Mouse (Mus musculus) CD4-positive, CD25-positive, alpha-beta regulatory T cell, adult 2 months (primary cell): ENCODE results near the gene Igsf9.

Source experiments
- DNase-seq: peaks from one replicate; pipeline ENCODE4 v3.0.0-alpha.2; 2012; ENCODE audit warnings: low read depth, low spot score

The Igsf9 gene

DNA sequence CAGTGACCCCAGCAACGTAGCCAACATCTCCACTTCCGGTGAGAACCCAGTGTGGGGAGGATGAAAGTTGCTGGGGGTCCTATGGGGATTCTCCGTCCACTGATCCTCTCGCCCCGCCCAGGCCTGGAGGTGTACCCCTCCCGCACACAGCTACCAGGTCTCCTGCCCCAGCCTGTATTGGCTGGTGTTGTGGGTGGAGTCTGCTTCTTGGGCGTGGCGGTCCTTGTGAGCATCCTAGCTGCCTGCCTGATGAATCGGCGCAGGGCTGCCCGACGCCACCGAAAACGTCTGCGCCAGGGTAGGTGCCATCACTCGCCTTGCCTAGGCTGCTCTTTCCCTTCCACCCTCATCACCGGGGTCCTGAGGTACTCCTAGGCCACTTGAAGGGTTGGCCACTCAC, 14.4 kb downstream of the Igsf9 start:
- no peak for DNase-seq

- no peak for DNase-seq
Observed at GRCm38 (mm10) chr1:172497428-172497827, 15.8 kb downstream of the Igsf9 start.

- DNase-seq: peak; percentile 73
Observed at GRCm38 (mm10) chr1:172499765-172500441, 18.3 kb downstream of the Igsf9 start, which contains the start of gene Tagln2. Gene Tagln2, plus strand, starts transcription at chr1:172500047.

DNA sequence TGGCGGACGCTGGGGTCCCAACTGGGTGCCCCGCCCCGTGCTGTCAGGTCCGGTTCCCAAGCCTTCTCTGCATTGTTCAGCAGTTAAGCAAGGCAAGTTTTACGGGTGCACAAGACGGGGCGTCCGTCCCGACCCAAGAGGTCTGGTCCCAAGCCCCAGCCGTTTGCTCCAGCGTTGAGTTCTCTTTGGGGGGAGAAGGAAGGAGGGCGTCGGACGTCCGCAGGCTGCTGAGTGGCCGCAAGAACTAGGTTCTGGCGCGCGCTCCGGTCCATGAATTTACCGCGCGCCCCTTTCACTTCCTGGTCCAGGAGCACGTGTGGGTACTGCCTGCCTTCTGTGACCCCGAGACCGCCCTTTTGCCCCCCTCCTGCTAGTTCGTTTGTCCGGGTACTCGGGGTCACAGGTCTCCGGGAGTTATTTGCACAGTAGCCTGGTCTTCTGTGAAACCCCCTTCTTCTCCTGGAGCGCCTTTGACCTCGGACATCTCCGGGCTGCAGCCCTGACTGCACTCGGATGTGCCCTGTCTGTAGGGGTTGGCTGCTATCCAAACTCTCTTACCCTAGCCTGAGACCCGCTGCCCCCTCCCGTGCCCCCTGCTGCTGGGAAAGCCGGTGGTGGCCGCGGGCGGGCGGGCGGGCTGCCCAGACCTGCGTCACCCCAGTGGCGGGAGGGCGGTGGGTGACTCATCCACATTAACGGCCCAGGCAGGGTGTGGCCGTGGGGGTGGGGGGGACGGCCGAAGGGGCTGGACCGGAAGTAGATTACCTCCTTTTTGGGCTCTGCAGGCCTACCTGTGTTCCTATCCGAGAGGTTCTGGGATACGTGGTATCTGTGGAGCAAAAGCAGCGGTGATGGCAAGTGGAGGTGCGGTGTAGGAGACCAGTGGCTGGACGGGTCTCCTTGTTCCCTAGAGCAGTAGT, 19.1 kb downstream of the Igsf9 start:
- DNase-seq: peak; percentile 67

GRCm38 (mm10) chr1:172501371-172502144, 20.0 kb downstream of the Igsf9 start:
- peak; percentile 86 for DNase-seq

DNA sequence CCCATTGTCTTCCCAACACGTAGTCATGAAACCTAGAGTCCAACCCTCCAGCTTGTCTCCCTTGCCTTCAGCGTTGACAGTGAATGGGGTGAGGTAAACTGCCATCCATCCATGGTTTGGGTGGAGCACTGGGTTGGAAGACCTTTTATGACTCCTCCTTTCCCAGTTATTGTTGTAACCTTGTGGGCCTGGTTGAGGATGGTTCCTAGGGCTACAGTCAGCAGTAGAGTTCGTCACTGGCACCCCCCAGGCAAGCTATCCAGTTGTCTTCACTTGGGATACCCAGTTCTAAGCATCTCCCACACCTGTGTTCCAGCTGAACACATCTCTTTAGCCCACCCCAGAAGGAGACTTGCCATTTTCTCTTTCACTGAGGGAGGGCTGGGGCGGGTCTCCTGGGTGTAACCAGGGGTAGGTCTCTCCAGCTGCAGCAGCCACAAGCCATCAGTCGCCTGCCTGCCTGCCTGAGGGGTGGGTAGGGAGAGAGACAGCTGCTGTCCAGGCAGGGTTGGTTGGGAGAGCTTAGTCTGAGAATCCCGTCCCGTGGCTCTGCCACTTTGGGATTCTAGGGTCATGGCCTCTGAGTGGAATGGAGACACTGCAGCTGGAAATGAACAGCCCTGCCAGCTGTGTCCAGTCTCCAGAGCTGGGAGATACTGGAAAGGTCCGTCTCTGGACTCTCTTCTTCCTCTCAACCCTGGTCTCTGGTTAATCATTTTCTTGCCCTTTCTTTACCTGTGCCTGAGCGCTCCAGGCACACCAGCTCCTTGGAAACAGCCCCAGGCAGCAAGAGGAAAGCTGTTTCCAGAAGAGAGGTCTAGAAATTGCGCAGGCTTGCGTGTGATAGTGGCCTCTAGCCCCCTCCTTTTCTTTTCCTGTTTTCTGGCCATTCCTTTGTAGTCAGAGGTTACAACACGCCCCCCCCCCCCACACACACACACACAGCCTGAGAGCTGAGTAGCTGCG, 20.8 kb downstream of the Igsf9 start:
- DNase-seq: peak; percentile 25

DNA sequence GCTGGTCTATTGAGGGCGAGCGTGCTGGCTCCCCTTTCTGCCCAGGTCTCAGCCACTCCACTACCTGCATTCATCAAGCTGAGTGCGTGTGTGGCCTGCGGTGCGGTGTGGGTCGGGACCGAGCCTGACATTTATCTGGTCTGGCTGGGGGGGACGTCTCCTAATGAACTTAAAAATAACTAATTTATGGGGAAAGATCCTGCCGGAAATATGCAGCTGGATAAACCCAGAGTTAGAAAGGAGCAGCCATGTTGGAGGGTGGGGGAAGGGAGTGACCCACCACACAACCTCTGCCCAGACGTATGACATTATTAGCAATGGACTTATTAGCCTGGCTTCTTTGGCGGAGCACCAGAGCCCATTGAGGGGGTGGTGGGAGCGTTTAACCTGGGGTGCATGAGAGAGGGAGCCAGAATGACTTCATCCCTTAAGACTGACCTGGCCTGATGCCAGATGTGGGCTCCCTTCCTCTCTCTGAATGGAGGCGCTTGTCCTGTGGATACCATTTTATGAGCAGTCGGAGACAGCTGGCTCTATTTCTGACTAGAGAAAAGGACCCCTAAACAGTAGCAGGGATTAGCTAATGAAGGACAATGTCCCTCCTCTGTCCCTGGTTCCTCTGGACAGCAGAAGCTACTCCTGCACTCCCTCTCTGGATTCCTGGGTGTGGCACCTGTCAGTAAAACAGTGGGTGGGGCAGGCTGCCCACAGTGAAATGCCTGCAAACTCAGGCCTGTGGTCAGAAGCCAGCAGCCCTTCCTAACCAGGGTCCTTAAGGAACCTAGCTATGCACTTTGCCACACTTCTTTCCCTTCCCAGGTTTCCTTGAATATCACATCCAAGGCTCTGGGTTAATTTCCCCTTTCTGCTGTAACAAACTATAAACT, 21.8 kb downstream of the Igsf9 start:
- DNase-seq: no peak

DNA sequence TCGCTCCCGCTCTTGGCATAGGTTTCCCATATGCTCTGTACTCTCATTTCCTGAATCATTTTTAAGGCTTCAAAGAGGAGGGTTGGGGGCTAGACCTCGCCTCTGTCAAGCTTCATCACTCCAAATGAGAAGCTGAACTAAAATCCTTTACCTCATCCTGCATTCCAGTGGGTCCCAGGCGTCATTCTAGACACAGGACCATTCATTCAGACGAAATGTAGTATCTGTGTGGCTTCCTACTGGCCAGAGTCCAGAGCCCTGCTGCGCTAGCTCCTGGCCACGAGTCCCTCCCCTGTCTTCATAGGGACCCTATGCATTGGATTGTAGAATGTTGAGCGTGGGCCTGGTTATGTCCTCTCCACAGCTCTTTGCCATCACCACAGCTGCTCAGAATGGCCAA, 23.2 kb downstream of the Igsf9 start:
- no peak for DNase-seq

GRCm38 (mm10) chr1:172507001-172507400, 25.4 kb downstream of the Igsf9 start:
- DNase-seq: no peak

DNA sequence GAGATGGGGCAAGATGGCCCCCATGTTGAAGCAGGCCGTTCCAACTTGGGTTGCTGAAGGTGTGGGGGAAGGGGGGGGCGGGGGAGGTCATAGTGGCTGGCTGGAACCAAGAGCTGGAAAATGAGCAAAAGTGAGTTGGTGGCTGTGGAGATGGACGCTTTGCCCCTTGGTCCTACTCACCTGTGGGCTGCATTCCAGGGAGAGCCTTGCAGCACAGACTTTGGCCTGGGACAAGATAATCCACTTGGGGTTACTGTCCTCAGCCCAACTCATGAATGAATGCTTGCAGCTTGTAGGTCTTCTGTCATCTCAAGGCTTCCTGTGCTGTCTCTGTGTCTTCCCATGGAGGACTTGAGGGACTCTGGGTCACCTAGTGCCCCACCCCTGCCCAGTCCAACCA, 26.1 kb downstream of the Igsf9 start:
- no peak for DNase-seq

DNA sequence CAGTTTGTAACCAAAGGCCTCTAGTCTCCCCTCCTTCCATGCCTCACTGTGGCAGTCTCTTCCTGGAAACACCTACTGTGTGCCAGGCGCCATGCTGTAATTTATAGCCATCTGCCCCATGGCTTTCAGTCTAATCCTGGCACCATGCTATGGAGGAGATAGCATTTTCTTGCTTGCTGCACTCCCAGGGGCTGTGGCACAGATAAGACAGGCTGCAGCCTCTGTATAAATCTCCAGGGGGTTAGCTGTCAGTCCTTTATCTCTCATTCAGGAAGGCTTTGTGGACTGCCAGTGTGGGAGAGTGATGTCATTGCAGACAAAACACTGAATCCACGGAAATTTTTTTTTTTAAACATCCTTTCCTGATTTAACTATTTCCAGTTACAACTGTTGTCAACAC, 26.6 kb downstream of the Igsf9 start:
- no peak for DNase-seq

DNA sequence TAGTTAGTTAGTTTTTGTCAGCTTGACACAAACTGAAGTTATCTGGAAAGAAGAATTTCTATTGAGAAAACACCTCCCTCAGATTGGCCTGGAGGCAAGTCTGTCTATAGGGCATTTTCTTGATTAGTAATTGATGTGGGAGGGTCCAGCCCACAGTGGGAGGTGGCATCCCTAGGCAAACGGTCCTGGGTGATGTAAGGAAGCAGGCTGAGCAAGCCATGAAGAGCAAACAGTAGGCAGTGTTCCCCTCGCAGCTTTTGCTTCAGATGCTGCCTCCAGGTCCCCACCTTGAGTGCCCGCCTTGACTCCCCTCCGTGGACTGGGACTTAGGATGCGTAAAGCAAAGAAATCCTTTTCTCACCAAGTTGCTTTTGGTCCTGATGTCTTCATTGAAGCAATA, 27.6 kb downstream of the Igsf9 start:
- no peak for DNase-seq

GRCm38 (mm10) chr1:172509983-172510382, 28.4 kb downstream of the Igsf9 start:
- no peak for DNase-seq

GRCm38 (mm10) chr1:172510421-172510972, 28.9 kb downstream of the Igsf9 start:
- DNase-seq: no peak

DNA sequence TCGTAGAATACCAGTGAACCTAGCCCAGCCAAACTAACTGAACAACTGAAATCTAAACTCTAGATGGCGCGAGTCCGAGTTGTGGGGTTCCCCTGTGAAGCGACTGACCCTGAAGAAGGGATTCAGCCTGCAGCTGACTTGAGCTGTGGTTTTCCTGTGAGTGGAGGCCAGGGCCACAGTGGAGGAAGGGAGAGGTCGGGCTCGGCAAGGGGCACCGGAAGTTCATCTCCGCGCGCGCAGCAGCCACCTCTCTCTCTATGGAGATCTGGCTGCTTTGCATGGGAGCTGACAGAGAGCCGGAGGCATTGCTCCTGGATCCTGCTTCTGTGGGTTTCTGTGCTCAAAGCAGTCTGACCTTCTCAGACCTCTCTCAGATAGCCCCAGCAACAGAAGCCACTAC, 31.4 kb downstream of the Igsf9 start:
- peak; percentile 75 for DNase-seq

GRCm38 (mm10) chr1:172513525-172514212, 32.1 kb downstream of the Igsf9 start:
- DNase-seq: peak; percentile 86

GRCm38 (mm10) chr1:172514213-172514529, 32.6 kb downstream of the Igsf9 start:
- no peak for DNase-seq

DNA sequence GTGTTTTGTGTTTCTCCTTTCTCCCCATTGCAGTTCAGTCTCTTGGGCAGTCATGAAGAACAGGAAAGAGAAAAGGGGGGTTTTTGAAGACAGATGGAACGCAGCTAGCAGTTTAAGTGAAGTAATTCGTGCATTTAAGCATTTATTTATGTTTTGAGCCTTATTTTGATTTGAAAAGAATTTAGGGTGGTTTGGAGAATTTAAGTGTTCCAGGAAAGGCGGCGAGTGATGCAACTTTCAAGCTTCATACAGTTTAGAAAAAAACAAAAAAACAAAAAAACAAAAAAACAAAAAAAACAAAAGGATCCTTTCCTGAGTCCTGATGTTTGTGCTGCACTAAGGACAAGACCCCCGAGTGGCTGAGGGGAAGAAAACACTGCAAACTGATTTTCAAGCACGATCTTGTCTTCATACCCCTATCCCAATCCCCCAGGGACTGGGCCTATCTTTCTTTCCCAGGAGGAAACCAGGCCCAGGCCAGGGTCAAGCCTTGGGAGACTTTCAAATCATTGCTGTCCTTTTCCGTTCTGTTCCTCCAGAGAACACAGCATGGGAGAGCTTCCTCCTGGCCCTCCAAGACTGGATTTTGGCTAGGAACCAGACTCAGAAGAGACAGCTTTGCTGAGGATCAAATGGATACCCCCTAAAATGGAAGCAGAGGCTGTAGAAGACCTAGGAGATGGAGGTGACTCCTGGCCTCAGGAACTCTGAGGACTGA, 33.1 kb downstream of the Igsf9 start:
- no peak for DNase-seq
